In genomic region chr9:62365326-62366080, GRCm38 (mm10) we compare ENCODE assay signal across 10 mouse cellular contexts. TPM values are rescaled to one million over a fixed set of nuclear protein-coding genes. Genes with fewer than 3 reads are reported as not detected.
A peak's percentile ranks its signal among the peaks of the same experiment; 100 is the strongest.
DNase-seq lines count a peak whose midpoint lies in the region; ATAC-seq and TF ChIP-seq lines count a peak whose summit lies in the region.
"Had no signal": no experiment of that assay in that cellular context is flagged by ENCODE, and none has a peak within 500 bp of the region (broad histone marks: within the 10 kb centered on the region; RNA-seq: fewer than 3 reads in every experiment).

No protein-coding gene starts in this region.

- H3K9me3 ChIP-seq in embryonic facial prominence, embryonic 15.5 days (replicated peaks) = no peaks in the 10 kb centered on the region
- H3K9me3 ChIP-seq in embryonic facial prominence, embryonic 10.5 days = no peaks in the 10 kb centered on the region
- H3K9me3 ChIP-seq in intestine, embryonic 16.5 days (ENCODE audit: control insufficient read depth, low read length) = no peaks in the 10 kb centered on the region
- H3K9me3 ChIP-seq: hindbrain, embryonic 15.5 days had no signal

- H3K27me3 ChIP-seq in embryonic facial prominence, embryonic 15.5 days = no peaks in the 10 kb centered on the region
- no peaks in the 10 kb centered on the region for H3K27me3 ChIP-seq in embryonic facial prominence, embryonic 10.5 days (replicated peaks; ENCODE audit: low read depth, poor library complexity, severe bottlenecking)
- H3K27me3 ChIP-seq in kidney, adult 2 months (replicated peaks; ENCODE audit: control insufficient read depth, insufficient read depth, low read length) = no peaks in the 10 kb centered on the region
- no peaks in the 10 kb centered on the region for H3K27me3 ChIP-seq in intestine, embryonic 16.5 days (replicated peaks; ENCODE audit: control insufficient read depth, insufficient read depth, low read length)
- H3K27me3 ChIP-seq: hindbrain, embryonic 15.5 days had no signal

- no peak for ATAC-seq in embryonic facial prominence, embryonic 15.5 days (ENCODE audit: insufficient number of reproducible peaks, low FRiP score, low TSS enrichment, low read depth)
- ATAC-seq in intestine, embryonic 16.5 days = no peak

- H3K27ac ChIP-seq in embryonic facial prominence, embryonic 15.5 days (replicated peaks) = 0 out of 2 replicates have a peak overlapping the region, but pooled peaks have one; percentile 11
- no peak overlapping the region for H3K27ac ChIP-seq in embryonic facial prominence, embryonic 10.5 days (replicated peaks)
- H3K27ac ChIP-seq in kidney, adult 2 months (ENCODE audit: insufficient read depth, low read depth, low read length) = no peak overlapping the region
- H3K27ac ChIP-seq in intestine, embryonic 16.5 days (ENCODE audit: low read length) = no peak overlapping the region
- H3K27ac ChIP-seq: hindbrain, embryonic 15.5 days had no signal

- peaks cover 99% of the 10 kb centered on the region for H3K4me1 ChIP-seq in embryonic facial prominence, embryonic 15.5 days
- peaks cover 99% of the 10 kb centered on the region for H3K4me1 ChIP-seq in embryonic facial prominence, embryonic 10.5 days
- peaks cover 68% of the 10 kb centered on the region for H3K4me1 ChIP-seq in kidney, adult 2 months (ENCODE audit: control insufficient read depth, insufficient read depth, low read length)
- peaks cover 76% of the 10 kb centered on the region for H3K4me1 ChIP-seq in intestine, embryonic 16.5 days (ENCODE audit: control insufficient read depth, insufficient read depth, low read length)

- 69% methylated on average over 8 of the region's 8 CpGs for WGBS in embryonic facial prominence, embryonic 15.5 days
- WGBS in embryonic facial prominence, embryonic 10.5 days = 78% methylated on average over 8 of the region's 8 CpGs
- 42% methylated on average over 8 of the region's 8 CpGs for WGBS in kidney, adult 2 months
- whole genome bisulfite sequencing in intestine, embryonic 16.5 days = 71% methylated on average over 8 of the region's 8 CpGs

- no peak for DNase-seq in embryonic facial prominence, embryonic 10.5 days (ENCODE audit: low spot score)
- peak; percentile 76 for DNase-seq in kidney, adult 2 months
- DNase-seq in kidney, adult 18-20 months = no peak
- DNase-seq in 416B (ENCODE audit: low read depth) = peak; percentile 70
- peak; percentile 69 for DNase-seq in kidney, adult 9 months
- DNase-seq in ovary, postnatal 10 days (ENCODE audit: low spot score) = no peak
- DNase-seq: thymus, postnatal 4 days had no signal

- H3K4me3 ChIP-seq in embryonic facial prominence, embryonic 15.5 days (replicated peaks) = no peak overlapping the region
- H3K4me3 ChIP-seq in embryonic facial prominence, embryonic 10.5 days = no peak overlapping the region
- no peak overlapping the region for H3K4me3 ChIP-seq in kidney, adult 2 months (ENCODE audit: insufficient read depth, low read depth, low read length)
- H3K4me3 ChIP-seq in intestine, embryonic 16.5 days (ENCODE audit: low read length) = no peak overlapping the region
- H3K4me3 ChIP-seq: hindbrain, embryonic 15.5 days had no signal

- H3K9ac ChIP-seq in embryonic facial prominence, embryonic 15.5 days = no peak overlapping the region
- no peak overlapping the region for H3K9ac ChIP-seq in intestine, embryonic 16.5 days (ENCODE audit: low read depth, low read length)
- H3K9ac ChIP-seq: hindbrain, embryonic 15.5 days had no signal

- no peak for TF ChIP-seq POLR2A in kidney, adult 2 months (IDR thresholded peaks at IDR 0.05; ENCODE audit: low read depth, low read length)

- no peak for TF ChIP-seq CTCF in kidney, adult 2 months (conservative IDR thresholded peaks at IDR 0.05; ENCODE audit: insufficient read depth, insufficient read length, low read depth, low read length)

- H3K4me2 ChIP-seq in embryonic facial prominence, embryonic 15.5 days (replicated peaks) = no peak overlapping the region
- H3K4me2 ChIP-seq in intestine, embryonic 16.5 days (ENCODE audit: low read depth, low read length) = no peak overlapping the region
- H3K4me2 ChIP-seq: hindbrain, embryonic 15.5 days had no signal

- peaks cover 3% of the 10 kb centered on the region; the same call in 1 of the 2 replicates for H3K36me3 ChIP-seq in embryonic facial prominence, embryonic 15.5 days
- H3K36me3 ChIP-seq in embryonic facial prominence, embryonic 10.5 days (replicated peaks) = peaks cover 23% of the 10 kb centered on the region
- no peaks in the 10 kb centered on the region for H3K36me3 ChIP-seq in kidney, adult 2 months (ENCODE audit: control insufficient read depth, insufficient read depth, low read length)
- H3K36me3 ChIP-seq in intestine, embryonic 16.5 days (ENCODE audit: control insufficient read depth, insufficient read depth, low read length) = no peaks in the 10 kb centered on the region
- H3K36me3 ChIP-seq: hindbrain, embryonic 15.5 days had no signal

RNA-seq across cellular contexts. Expression of gene Anp32a, which starts 24.4 kb away (rescaled TPM):
- polyA plus RNA-seq in embryonic facial prominence, embryonic 15.5 days (2015; fragmentation: Nextera tagmentation; extraction: Ambion mirVana) = 185 and 200 TPM in 2 replicates
- 208 and 232 TPM in 2 replicates for polyA plus RNA-seq in embryonic facial prominence, embryonic 10.5 days (2016; fragmentation: Nextera tagmentation; extraction: Ambion mirVana)
- polyA plus RNA-seq in kidney, adult 2 months (2012; rRNA removed) = 32.0 and 61.3 TPM in 2 replicates
- polyA plus RNA-seq in intestine, embryonic 16.5 days (2015; fragmentation: Nextera tagmentation; extraction: Ambion mirVana) = 146 and 206 TPM in 2 replicates

Comparison
In these comparisons a context has a peak if more than half of its experiments do, and no peak if none do; other contexts are left out.
1. DNase-seq: peak in kidney, adult 2 months (single experiment), 416B (single experiment) and kidney, adult 9 months (single experiment); none in embryonic facial prominence, embryonic 10.5 days (single experiment), kidney, adult 18-20 months (single experiment) and ovary, postnatal 10 days (single experiment).